Mouse (Mus musculus): ENCODE measurements at regions not wholly inside any gene's neighbourhood (a gene's known extent, or its start where the extent isn't known, plus 50 kb on each side); places are given as distances from the start of the nearest gene placed in this dataset.

DNA sequence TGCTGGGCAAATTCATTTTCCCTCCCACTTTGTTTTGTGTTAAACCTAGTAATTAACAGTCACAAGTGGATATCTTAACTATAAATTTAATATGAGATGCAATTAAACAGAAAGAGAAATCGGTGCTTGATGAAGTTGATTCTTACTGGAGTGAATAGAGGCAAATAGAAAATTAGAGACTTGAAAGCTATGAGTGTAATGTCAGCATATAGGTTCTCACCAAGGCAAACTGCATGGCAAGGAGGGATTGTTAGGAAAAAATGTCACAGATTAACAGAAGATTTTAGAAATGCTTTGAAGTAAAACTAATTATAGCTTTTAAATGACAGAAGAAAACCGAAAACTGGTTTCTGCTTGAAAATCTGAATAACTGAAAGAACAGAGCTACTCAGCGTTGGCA lies 592.3 kb downstream of the Pdha2 start:
- no peak for TF ChIP-seq POLR2A (IDR thresholded peaks at IDR 0.05; ENCODE audit: borderline replicate concordance, extremely low read depth, insufficient read depth, insufficient read length, poor library complexity, severe bottlenecking)
- no peak for TF ChIP-seq CTCF (IDR thresholded peaks at IDR 0.05; ENCODE audit: borderline replicate concordance, extremely low read depth, insufficient read depth, insufficient read length)
